Mouse (Mus musculus) testis, adult 2 months (tissue): ENCODE measurements around the gene Fastk. TPM values are rescaled to one million over a fixed set of nuclear protein-coding genes. Genes with fewer than 3 reads are reported as not detected.

Experiments used
- H3K27ac ChIP-seq: fragments of 200-500 bp; 2 replicates; pipeline ENCODE4 v1.5.1; 2012; ENCODE audit warnings: low read depth, low read length; ENCODE audit not compliant: control insufficient read depth, insufficient read depth
- H3K27me3 ChIP-seq: fragments of 200-500 bp; 2 replicates; pipeline ENCODE4 v1.6.1; 2012; ENCODE audit warnings: mild to moderate bottlenecking, low read length, moderate library complexity; ENCODE audit not compliant: control insufficient read depth, insufficient read depth
- H3K36me3 ChIP-seq: fragments of 200-500 bp; 2 replicates; pipeline ENCODE4 v1.6.1; 2012; ENCODE audit warnings: mild to moderate bottlenecking, low read length; ENCODE audit not compliant: control insufficient read depth, insufficient read depth
- H3K4me1 ChIP-seq: fragments of 200-500 bp; 2 replicates; pipeline ENCODE4 v1.6.1; 2012; ENCODE audit warnings: low read length; ENCODE audit not compliant: control insufficient read depth, insufficient read depth
- H3K4me3 ChIP-seq: fragments of 200-500 bp; 2 replicates; pipeline ENCODE4 v1.5.1; 2012; ENCODE audit warnings: low read depth, mild to moderate bottlenecking, low read length, moderate library complexity, mixed read lengths; ENCODE audit not compliant: control insufficient read depth
- CTCF ChIP-seq: fragments of 200-500 bp; IDR thresholded peaks from 2 replicates; pipeline ENCODE4 v1.5.1; 2012; ENCODE audit warnings: low read depth, mild to moderate bottlenecking, inconsistent platforms, low read length, moderate library complexity; ENCODE audit not compliant: control insufficient read depth, insufficient read depth, insufficient replicate concordance
- POLR2A ChIP-seq: fragments of 200-500 bp; IDR thresholded peaks from 2 replicates; pipeline ENCODE4 v1.6.1; 2012; ENCODE audit warnings: low read depth, mild to moderate bottlenecking, inconsistent platforms, low read length, moderate library complexity; ENCODE audit not compliant: control insufficient read depth
- polyA plus RNA-seq: library from polyadenylated mRNA; depleted of rRNA; stranded (reverse); fragments of >200 nt; gene quantifications from 2 replicates; pipeline ENCODE4 v1.2.3, GENCODE M21; 2012

The Fastk gene
- polyA plus RNA-seq, 1 experiment: 243 TPM

DNA sequence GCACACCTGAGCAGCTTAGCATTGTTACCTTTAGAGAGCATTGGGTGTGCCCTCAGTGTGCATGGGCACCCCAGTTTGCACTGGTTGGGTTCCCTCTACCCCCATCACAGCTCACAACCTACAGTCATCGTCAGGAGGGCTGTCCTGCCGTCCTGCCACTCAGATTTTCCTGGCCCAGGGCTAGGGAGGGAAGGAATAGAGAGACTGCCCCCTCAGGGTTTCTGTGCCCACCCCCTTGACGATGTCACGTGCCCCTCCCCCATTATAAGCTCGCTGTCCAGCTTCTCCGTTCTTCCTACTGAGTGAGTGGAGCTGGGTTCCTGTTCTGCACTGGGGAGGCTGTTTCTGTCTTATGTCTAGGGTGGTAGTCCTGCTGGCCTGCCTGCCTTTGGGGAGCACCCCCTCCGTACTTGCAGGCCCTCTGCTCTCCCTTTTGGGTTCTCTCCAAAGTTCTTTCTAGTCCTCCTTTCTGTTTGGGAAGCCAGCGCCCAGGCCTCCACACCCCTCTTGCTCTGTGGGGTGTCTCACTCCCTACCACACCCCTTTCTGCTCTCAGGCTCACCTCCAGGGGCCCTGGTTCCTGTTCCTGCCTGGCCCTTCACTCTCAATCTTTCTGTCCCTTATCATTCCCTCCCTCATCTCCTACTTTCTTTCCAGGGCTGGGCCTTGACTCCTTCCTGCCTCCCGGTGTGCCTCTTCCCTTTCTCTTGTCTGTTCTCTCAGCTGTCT lies 18.4 kb downstream of the Fastk start:
- Histone ChIP-seq H3K27me3 (no peaks in the 10 kb centered on the region), H3K36me3 (no peaks in the 10 kb centered on the region), H3K27ac (peak overlapping the region; percentile 3; the same call in 1 of the 2 replicates), H3K4me1 (peaks cover 22% of the 10 kb centered on the region), H3K4me3 (peak overlapping the region; percentile 92)
- no peak for TF ChIP-seq CTCF
- 0 out of 2 replicates have a peak, but pooled peaks have one; percentile 19 for TF ChIP-seq POLR2A

GRCm38 (mm10) chr5:24426037-24426432 lies 19.1 kb downstream of the Fastk start:
- H3K27ac ChIP-seq: peak overlapping the region; percentile 3; the same call in 1 of the 2 replicates
- peaks cover 22% of the 10 kb centered on the region for H3K4me1 ChIP-seq
- peak overlapping the region; percentile 92 for H3K4me3 ChIP-seq
- no peaks in the 10 kb centered on the region for H3K36me3 ChIP-seq
- no peak for TF ChIP-seq POLR2A
- TF ChIP-seq CTCF: no peak
- H3K27me3 ChIP-seq: no peaks in the 10 kb centered on the region

- TF ChIP-seq CTCF (no peak), POLR2A (no peak; the same call in 1 of the 2 replicates)
- H3K27me3 ChIP-seq: no peaks in the 10 kb centered on the region
- peak overlapping the region; percentile 22 for H3K27ac ChIP-seq
- peaks cover 22% of the 10 kb centered on the region for H3K4me1 ChIP-seq
- H3K4me3 ChIP-seq: peak overlapping the region; percentile 92
- H3K36me3 ChIP-seq: no peaks in the 10 kb centered on the region
Measured at GRCm38 (mm10) chr5:24425421-24426036, 19.6 kb downstream of the Fastk start.

- H3K4me1 ChIP-seq: peaks cover 22% of the 10 kb centered on the region
- H3K36me3 ChIP-seq: no peaks in the 10 kb centered on the region
- H3K4me3 ChIP-seq: peak overlapping the region; percentile 92
- peak overlapping the region; percentile 95 for H3K27ac ChIP-seq
- TF ChIP-seq CTCF (no peak), POLR2A (peak; percentile 39; the same call in 1 of the 2 replicates)
- H3K27me3 ChIP-seq: no peaks in the 10 kb centered on the region
Measured at GRCm38 (mm10) chr5:24424861-24425411, 20.2 kb downstream of the Fastk start.

GRCm38 (mm10) chr5:24424004-24424781 lies 20.9 kb downstream of the Fastk start:
- TF ChIP-seq POLR2A (no peak), CTCF (no peak)
- H3K27ac ChIP-seq: peak overlapping the region; percentile 95
- peaks cover 22% of the 10 kb centered on the region for H3K4me1 ChIP-seq
- no peaks in the 10 kb centered on the region for H3K36me3 ChIP-seq
- no peaks in the 10 kb centered on the region for H3K27me3 ChIP-seq
- H3K4me3 ChIP-seq: peak overlapping the region; percentile 92

GRCm38 (mm10) chr5:24423129-24424003 lies 21.7 kb downstream of the Fastk start, which contains the start of the genes Cdk5 and Slc4a2:
TSS of gene Cdk5 (minus strand) at chr5:24423530.
TSS of gene Slc4a2 (plus strand) at chr5:24423837.
- peak; percentile 56 for TF ChIP-seq POLR2A
- no peak for TF ChIP-seq CTCF
- Histone ChIP-seq H3K4me1 (peaks cover 22% of the 10 kb centered on the region), H3K27ac (peak within 1 kb of the TSS; percentile 95), H3K27me3 (no peaks in the 10 kb centered on the region), H3K4me3 (peak within 1 kb of the TSS; percentile 92), H3K36me3 (no peaks in the 10 kb centered on the region)
